Mouse (Mus musculus): Measurements from ENCODE around the gene Stac2. TPM values are rescaled to one million over a fixed set of nuclear protein-coding genes. Genes with fewer than 3 reads are reported as not detected.

Gene Stac2
- 100 to 1,000 TPM in 1 of 2 experiments, 10 to 100 TPM in 1; 86.3 to 109 TPM for total RNA-seq (2021)
- long read RNA-seq, experiment 1, transcript Stac2-201 (11 exons, 3,050 nt): major isoform, 34 of 60 reads
- long read RNA-seq, experiment 1, partial matches to known transcripts: 15 of 60 reads
- long read RNA-seq, experiment 1, other reads (novel, unspliced or antisense): 11 of 60 reads
- long read RNA-seq, experiment 2, transcript Stac2-201 (11 exons, 3,050 nt): major isoform, 22 of 34 reads
- long read RNA-seq, experiment 2, partial matches to known transcripts: 7 of 34 reads
- long read RNA-seq, experiment 2, other reads (novel, unspliced or antisense): 5 of 34 reads

GRCm38 (mm10) chr11:98052989-98053834, at the start of gene Stac2:
Stac2 (minus strand) TSS chr11:98053462.
- DNase-seq (ENCODE audit: low spot score in 2 of 2): peak; percentile 66 to 77

DNA sequence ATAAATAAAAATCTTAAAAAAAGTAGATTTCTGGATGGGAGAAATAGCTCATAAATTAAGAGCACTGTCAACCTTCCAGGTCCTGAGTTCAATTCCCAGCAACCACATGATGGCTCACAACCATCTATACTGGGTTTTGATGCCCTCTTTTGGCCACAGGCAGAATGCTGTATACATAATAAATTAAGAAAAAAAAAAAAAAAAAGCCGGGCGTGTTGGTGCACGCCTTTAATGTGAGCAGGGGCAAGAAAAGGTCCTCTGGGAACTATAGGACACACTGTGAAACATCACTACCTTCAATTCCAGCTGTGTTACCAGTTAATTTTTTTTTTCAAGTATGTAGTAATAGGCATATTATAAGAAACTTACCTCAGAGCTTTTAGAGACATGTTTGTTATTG, 48.1 kb upstream of the Stac2 start:
- DNase-seq (ENCODE audit: low spot score in 2 of 2): no peak

- no peak for DNase-seq (ENCODE audit: low spot score in 2 of 2)
Observed at GRCm38 (mm10) chr11:98090583-98090982, 37.3 kb upstream of the Stac2 start.

- DNase-seq (ENCODE audit: low spot score in 2 of 2): peak; percentile 24 to 43
Observed at GRCm38 (mm10) chr11:98088224-98088623, 35.0 kb upstream of the Stac2 start.

DNA sequence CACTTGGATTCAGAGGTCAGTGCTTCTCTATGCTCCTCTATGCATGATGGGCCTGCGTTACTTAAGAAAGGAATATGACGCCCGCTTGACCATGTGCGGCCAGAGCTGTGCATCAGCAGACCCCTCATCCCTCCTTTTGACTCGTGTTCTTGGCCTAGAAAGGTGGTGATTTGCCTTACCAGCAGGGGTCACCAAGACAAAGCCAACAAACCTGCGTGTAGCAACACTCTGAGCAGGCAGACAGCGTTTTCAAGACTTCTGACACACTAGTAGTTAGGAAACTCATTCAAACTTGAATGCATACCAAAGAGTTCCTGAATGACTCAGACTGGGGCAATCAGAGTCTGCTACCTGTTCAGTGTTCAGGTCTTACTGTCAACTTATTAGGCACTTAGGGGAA, 33.3 kb upstream of the Stac2 start:
- DNase-seq (ENCODE audit: low spot score in 2 of 2): no peak

DNA sequence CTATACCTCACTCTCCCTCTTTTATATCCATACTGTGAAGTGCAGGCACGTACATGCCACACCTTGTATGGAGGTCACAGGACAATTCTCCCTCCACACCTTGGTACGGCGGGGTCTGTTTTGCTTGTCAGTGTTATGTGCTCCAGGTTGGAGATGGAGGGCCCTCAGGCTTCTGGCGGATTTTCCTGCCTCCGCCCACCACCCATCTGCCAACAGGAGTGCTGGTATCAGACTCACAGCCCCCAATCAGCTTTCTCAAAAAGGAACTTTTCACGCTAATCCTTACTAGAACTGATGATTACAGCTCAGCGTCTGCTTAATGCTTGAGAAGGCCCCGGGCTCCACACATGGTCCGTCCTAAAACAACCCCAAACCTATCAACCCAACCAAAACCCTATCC, 32.9 kb upstream of the Stac2 start:
- DNase-seq (ENCODE audit: low spot score in 2 of 2): peak; percentile 31 to 44

DNA sequence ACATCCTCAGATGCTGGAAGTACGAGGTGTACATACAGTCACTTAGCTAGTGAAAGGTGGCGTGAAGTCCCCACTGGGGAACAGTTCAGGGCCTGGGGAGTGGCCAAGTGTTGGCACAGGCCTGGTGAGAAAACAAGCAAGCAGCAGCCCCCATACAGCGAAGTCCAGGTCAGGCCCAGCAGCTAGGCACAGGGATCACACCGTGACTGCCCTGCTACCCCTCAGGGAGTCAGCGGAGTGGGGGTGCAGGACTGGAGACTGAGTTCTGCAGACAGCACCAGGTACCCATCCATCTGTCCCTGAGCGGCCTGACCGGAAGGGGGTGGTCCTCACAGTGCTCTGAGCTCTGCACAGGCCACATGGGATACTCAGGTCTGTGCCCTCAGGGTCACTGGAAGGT, 29.5 kb upstream of the Stac2 start:
- DNase-seq (ENCODE audit: low spot score in 2 of 2): no peak

- DNase-seq (ENCODE audit: low spot score in 2 of 2): no peak
Observed at GRCm38 (mm10) chr11:98080450-98080849, 27.2 kb upstream of the Stac2 start.

- no peak for DNase-seq (ENCODE audit: low spot score in 2 of 2)
Observed at GRCm38 (mm10) chr11:98077086-98077485, 23.8 kb upstream of the Stac2 start.

GRCm38 (mm10) chr11:98075195-98075808, 22.0 kb upstream of the Stac2 start:
- DNase-seq (ENCODE audit: low spot score in 2 of 2): peak; percentile 93 to 97

DNA sequence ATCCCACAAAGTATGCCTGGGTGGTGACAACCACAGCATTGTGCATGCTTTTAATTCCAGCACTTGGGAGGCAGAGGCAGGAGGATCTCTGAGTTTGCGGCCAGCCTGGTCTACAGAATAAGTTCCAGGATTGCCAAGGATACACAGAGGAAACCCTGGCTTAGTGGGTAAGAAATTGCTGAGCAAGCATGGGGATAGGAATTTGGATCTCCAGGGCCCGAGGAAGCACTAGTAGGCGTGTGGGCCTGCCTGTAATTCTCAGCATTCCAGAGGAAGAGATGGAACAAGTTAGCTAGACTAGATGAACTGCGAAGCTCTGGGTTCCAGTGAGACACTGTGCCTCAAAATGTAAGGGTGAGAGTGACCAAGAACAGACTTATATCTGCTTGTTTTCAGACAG, 20.2 kb upstream of the Stac2 start:
- no peak for DNase-seq (ENCODE audit: low spot score in 2 of 2)

- DNase-seq (ENCODE audit: low spot score in 2 of 2): no peak
Observed at GRCm38 (mm10) chr11:98067255-98067654, 14.0 kb upstream of the Stac2 start.

GRCm38 (mm10) chr11:98066201-98066600, 12.9 kb upstream of the Stac2 start:
- DNase-seq (ENCODE audit: low spot score in 2 of 2): no peak

GRCm38 (mm10) chr11:98061904-98062562, 8.8 kb upstream of the Stac2 start:
- peak in 1 of 2 experiments; percentile 70 for DNase-seq (ENCODE audit: low spot score in 2 of 2)

- DNase-seq (ENCODE audit: low spot score in 2 of 2): no peak
Observed at GRCm38 (mm10) chr11:98061441-98061840, 8.2 kb upstream of the Stac2 start.

DNA sequence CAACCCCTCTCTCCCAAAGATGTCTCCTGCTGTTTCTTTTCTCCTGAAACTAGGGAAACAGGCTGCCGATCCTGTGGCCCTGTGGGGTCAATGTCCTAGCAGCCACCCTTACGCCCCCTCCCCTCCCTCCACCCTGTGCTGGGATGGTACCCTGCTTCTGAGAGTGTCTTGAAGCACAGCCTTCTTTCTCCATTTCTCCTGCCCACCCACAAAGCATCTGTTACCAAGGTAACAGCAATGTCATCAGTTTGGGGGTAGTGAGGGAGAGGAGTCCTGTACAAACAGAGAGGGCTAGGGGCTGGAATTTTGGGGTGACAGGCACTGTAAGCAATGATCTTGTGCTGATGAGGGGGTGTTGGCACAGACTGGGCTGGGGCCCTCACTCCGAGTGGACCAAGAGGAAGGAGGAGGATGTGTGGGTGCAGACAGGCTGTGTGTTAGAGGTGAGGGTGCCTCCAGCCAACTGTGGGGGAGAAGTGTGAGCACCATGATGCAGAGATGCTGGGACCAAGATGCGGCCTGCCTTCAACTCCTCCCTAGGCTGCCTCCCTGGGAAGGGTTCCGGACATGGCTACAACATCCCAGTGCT, 6.9 kb upstream of the Stac2 start:
- peak; percentile 50 to 68 for DNase-seq (ENCODE audit: low spot score in 2 of 2)

GRCm38 (mm10) chr11:98059662-98060061, 6.4 kb upstream of the Stac2 start:
- DNase-seq (ENCODE audit: low spot score in 2 of 2): peak; percentile 31 to 47

- DNase-seq (ENCODE audit: low spot score in 2 of 2): no peak
Observed at GRCm38 (mm10) chr11:98057998-98058397, 4.7 kb upstream of the Stac2 start.

GRCm38 (mm10) chr11:98057466-98057865, 4.2 kb upstream of the Stac2 start:
- peak; percentile 44 to 62 for DNase-seq (ENCODE audit: low spot score in 2 of 2)

DNA sequence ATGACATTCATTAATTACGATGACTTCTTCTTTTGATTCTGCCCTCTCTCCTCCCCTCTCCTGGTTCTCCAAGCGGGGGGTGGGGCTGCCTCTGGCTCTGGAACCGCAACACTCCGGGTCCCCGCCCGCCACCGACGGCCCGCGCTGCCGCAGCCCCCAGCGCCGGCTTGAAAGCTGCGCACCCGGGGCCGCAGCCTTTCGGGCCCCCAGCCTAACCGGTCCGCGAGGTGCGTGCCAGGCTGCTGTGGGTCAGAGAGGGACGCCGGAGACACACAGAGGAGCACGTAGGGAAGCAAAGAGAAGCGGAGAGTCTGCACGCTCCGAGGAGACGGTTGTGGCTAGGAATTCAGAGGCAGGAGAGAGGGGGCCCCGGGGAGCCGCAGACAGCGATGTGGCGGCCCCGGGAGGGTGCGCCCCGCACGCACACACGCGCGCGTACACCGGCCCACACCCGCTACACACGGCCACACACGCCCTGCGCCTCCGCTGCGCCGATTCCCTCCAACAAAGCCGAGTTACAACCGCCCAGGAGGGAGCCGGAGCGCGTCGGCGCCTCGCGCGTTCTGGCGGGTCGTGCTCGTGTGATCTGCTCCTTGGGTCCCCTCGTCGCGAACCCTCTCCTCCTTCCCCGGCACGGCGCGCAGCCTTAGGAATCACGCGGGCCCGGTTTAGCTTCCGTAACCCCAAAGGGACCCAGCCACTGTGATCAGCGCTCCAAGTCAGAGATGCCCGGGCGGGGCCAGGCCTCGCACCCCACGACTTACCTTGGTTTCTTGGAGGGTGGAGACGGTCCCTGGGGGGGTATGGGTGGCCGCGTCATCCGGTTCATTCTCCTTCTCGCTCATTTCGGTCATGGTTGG, 903 bp downstream of the Stac2 start:
- DNase-seq (ENCODE audit: low spot score in 2 of 2): peak; percentile 36 to 60
